Mouse (Mus musculus) myocyte (in vitro differentiated cells): ENCODE measurements around the gene Camk2b.

Experiments
- E2F4 ChIP-seq: IDR thresholded peaks from one replicate; pipeline ENCODE4 v1.6.1; 2011; ENCODE audit warnings: mild to moderate bottlenecking, control low read depth, moderate library complexity; ENCODE audit not compliant: insufficient read depth
- MAX ChIP-seq: IDR thresholded peaks from one replicate; pipeline ENCODE4 v1.6.1; 2011; ENCODE audit warnings: low read depth, mild to moderate bottlenecking, control low read depth
- MYOD1 ChIP-seq, 3 experiments: IDR thresholded peaks; one replicate each; pipeline ENCODE4 v1.6.1; 2011; ENCODE audit warnings: control low read depth in 2 of 3, low read depth in 2 of 3, mild to moderate bottlenecking in 2 of 3, moderate library complexity in 1 of 3; ENCODE audit not compliant: insufficient read length in 2 of 3, control insufficient read depth in 1 of 3
- MYOG ChIP-seq, 3 experiments: IDR thresholded peaks; one replicate each; pipeline ENCODE4 v1.6.1; 2011; ENCODE audit warnings: control low read depth in 2 of 3, low read depth in 2 of 3, mild to moderate bottlenecking in 2 of 3; ENCODE audit not compliant: insufficient read length in 2 of 3, control insufficient read depth in 1 of 3, insufficient read depth in 1 of 3
- POLR2A ChIP-seq: IDR thresholded peaks from one replicate; pipeline ENCODE4 v1.6.1; 2011; ENCODE audit warnings: low read depth, mild to moderate bottlenecking, control low read depth, moderate library complexity; ENCODE audit not compliant: insufficient read length
- REST ChIP-seq: IDR thresholded peaks from one replicate; pipeline ENCODE4 v1.6.1; 2011; ENCODE audit warnings: mild to moderate bottlenecking, control low read depth, moderate library complexity; ENCODE audit not compliant: insufficient read depth, insufficient read length
- USF1 ChIP-seq: IDR thresholded peaks from one replicate; pipeline ENCODE4 v1.6.1; 2011; ENCODE audit warnings: low read depth, mild to moderate bottlenecking, control low read depth, moderate library complexity

DNA sequence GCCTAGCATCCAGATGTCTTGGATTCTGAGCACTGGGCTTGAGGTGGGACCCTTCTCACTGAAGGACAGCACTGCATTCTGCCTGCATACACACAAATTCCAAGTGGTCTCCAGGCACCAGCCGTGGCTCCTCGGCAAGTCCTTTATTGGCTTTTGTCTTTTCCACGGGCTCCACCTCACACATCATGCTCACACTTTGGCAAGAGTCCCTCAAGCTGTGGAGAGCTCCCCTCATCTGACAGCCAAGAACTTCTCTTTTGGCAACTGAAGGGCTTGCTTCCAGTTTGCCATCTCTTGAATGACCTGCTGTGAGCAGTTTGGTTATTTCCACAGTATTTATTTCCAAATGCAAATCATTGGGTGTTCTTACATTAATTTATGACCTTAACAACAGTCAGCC is 30.6 kb downstream of the Camk2b start:
- TF ChIP-seq POLR2A (no peak), MYOD1 (IDR thresholded peaks at IDR 0.05; ENCODE audit: control insufficient read depth in 1 of 3, insufficient read length in 2 of 3, low read depth in 2 of 3) (no peak), USF1 (no peak), E2F4 (no peak), MAX (no peak), REST (no peak), MYOG (IDR thresholded peaks at IDR 0.05; ENCODE audit: control insufficient read depth in 1 of 3, insufficient read depth in 1 of 3, insufficient read length in 2 of 3, low read depth in 2 of 3) (no peak)
